Mouse (Mus musculus) NIH3T3 (cell line): ENCODE results near the gene Gps2.
"Not testable (repeated sequence)": the region's sequence is repeated elsewhere in the genome, so short reads cannot be mapped to it uniquely, and the experiment has no call there.

ENCODE experiments used
- DNase-seq: peaks from one replicate; pipeline ENCODE4 v3.0.0-alpha.2; 2012; ENCODE audit warnings: low read depth

The Gps2 gene

GRCm38 (mm10) chr11:69916652-69917378 is 3.1 kb downstream of the Gps2 start:
- not testable (repeated sequence) for DNase-seq

DNA sequence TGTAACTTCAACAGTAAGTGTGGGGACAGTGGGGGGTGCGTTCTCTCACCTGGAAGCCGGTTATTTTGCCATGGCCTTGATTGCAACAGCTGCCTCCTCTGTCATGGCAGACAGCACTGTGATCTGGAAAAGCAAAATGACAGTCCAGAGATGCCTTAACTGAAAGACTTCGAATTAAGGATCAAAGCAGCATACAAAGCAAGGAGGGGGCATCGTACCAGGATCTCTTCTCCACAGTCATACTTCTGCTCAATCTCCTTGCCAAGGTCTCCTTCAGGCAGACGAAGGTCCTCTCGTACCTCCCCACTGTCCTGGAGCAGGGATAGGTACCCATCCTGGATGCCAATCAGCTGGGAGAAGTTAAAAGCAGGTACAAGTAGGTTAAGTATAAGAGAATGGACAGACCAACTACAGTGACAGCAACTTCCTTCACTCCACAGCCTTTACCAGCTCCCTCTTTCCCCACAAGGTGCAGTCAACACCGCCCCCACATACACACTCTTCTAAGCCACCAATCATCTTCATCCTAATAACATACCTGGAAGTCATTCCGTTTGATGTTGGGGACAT is 3.8 kb downstream of the Gps2 start:
- no peak for DNase-seq

DNA sequence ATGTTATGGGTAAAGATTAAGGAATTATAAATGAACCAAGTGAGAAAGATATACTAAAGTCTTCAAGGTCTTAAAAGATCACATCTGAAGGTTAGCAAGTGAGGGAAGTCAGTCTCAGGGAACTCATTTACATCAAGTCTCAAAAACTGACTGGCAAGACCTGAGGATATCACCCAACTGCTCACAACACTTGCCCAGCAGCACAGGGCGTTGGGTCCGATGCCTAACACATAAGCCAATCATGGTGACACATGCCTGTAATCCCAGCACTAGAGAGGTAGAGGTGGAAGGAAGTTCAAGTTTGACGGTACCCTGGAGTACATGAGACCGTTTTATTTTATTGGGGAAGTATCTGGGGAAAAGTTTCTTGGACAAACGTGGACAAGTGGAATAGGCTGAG is 4.4 kb downstream of the Gps2 start:
- no peak for DNase-seq

- DNase-seq: no peak
These were observed 5.4 kb downstream of the Gps2 start for GRCm38 (mm10) chr11:69919053-69919452.

DNA sequence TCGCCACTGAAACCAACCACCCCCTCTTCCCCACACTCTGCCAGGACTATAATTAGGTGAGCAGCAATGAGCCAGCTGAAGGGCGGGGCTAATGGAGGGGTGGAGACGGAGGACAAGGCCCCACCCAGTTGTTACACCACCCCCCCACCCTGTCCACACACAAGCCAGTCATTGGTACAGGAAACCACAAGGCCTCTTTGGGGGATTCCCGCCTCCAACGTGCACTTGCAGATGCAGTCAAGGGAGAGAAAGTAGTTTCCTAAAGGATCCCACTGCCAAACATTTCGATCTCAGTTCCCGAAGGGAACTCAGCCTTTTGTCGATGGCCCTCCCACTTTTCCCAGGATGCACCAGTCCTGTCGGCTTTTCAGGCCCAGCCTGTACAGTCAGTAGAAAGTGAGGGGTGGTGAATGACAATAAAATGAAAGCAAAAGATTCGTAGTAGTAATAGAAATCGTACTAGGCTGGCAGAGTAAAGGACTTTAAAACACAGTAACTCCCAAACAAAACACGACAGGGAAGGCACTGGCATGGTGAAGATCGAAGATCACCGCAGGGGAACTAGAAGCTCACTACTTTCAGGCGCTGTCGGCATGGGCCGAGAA is 6.1 kb downstream of the Gps2 start:
- DNase-seq: peak; percentile 95

DNA sequence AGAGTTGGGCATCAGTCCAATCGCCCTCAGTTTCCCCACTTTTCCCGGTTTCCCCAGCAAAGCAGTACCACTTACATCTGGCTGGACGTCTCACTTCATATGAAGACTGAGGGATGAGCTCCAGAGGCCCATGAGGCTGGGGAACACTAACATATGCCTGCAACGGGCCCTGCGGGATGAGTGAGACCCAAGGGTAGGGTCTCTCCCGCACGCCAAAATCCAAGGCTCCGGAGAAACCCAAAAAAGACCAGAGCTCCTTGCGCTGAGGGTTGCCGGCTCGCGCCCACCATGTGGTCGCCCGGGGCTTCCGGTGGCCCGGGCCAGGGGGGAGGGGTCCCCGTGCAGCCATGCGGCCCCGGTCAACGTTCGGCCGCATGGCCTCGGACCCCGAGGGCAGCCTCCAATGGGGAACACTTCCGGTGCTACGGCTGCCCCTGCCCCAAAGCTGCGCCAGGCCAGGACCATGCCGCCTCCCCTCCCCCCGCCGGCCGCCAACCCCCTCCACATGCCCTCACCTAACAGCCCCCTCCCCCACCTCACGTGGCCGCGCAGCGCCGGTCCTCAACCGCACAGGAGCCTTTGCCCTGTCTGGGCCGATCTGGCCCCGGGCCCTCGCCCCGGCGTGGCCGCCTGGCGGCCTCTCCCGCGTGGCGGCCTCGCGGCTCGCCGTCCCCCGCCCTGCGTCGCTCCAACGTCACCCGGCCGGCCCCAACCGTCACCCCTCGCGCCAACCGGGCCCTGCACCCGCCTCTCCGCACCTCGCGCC is 6.8 kb downstream of the Gps2 start:
- DNase-seq: peak; percentile 54

DNA sequence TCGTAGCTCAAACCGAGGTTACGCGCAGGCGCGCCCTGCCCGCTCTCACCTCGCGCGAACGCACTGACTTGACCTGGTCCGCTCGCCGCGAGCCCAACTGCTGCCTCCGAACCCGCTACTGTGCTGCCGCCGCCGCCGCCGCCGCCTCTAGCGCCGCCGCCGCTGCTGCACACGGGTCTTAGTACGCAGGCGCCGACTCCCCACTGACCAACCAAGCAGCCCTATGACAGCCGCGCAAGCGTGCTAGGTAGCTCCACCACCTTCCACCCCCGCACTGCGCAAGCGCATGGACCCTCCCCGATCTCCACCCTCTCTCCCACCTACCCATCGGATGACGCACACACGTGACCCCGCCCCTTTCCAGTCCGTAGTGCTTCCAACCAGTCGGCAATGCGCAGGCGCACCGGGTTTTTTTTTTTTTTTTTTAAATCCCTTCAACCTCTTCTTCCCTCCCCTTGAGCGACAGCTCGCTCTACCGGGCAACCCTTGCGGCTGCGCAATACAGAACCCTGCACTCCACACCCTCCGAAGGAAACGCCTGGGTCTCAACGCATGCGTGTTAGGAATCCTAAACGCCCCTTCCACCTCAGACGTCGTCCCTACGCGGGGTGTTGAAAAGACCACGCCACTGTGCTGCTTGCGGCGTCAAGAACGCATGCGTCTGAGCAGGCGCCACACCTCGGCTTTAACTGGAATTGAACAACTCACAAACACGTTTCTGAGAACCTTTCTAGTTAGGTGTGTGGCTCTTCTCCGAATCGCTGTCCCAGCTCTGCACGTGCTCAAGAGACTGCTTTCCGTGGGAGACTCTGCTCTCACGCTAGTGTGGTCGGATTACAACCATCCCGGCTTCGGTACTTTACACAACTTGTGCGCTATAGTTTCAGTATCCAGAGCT is 7.7 kb downstream of the Gps2 start, which contains the start of gene Eif5a:
Gene Eif5a, minus strand, starts transcription at position 845 of the 898 bp plus-strand sequence.
- peak; percentile 100 for DNase-seq

- DNase-seq: peak; percentile 44
These were observed 8.5 kb downstream of the Gps2 start for GRCm38 (mm10) chr11:69922012-69922756.

GRCm38 (mm10) chr11:69922796-69923195 is 9.1 kb downstream of the Gps2 start:
- DNase-seq: peak; percentile 18

GRCm38 (mm10) chr11:69927501-69927900 is 13.8 kb downstream of the Gps2 start:
- no peak for DNase-seq

GRCm38 (mm10) chr11:69929712-69930111 is 16.0 kb downstream of the Gps2 start:
- DNase-seq: no peak

DNA sequence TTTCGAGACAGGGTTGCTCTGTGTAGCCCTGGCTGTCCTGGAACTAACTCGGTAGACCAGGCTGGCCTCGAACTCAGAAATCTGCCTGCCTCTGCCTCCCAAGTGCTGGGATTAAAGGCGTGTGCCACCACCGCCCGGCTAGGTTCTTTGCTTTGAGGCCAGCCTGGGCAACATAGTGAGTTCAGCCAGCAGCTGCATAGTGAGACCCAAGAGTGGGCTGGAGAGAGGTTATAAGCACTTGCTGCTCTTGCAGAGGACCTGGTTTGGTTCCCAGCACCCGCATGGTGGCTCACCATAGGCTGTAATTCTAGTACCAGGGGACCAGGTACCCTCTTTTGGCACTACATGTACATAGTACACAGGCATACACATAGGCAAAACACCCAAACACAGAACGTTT is 16.5 kb downstream of the Gps2 start:
- DNase-seq: not testable (repeated sequence)

GRCm38 (mm10) chr11:69930967-69931537 is 17.4 kb downstream of the Gps2 start:
- no peak for DNase-seq

DNA sequence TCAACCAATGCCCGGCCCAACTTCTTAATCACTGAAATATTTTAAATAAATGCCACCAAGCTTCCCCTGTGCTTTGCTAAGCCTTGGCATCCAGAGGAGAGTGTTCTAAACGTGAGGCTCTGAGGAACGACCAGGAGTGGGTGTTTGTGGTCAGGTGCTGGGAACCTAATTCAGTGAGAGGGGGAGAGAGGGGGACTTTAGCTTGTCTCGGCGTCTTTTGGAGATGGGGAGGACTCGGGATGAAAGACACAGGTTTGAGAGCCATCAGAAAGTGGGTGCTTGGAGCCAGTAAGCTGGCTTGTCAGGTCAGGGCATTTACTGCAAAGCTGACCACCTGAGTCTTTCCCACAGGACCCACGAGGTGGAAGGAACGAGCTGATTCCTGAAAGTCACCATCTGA is 18.1 kb downstream of the Gps2 start:
- no peak for DNase-seq

DNA sequence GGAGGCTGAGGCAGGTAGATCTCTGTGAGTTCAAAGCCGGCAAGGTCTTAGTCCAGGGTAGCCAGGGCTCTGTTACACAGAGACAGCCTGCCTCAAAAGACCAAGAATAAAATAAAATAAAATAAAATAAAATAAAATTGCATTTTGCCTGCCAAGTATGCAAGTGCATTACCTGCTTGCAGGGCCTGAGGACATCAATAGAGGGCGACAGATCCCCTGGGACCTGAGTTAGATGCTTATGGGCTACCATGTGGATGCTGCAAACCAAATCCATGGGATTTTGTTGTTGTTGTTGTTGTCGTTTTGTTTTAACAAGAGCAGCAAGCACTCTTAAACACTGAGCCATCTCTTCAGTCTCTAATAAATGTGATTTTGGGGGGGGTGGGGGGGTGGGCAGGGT is 18.6 kb downstream of the Gps2 start:
- DNase-seq: no peak

GRCm38 (mm10) chr11:69933066-69933465 is 19.4 kb downstream of the Gps2 start:
- DNase-seq: no peak

DNA sequence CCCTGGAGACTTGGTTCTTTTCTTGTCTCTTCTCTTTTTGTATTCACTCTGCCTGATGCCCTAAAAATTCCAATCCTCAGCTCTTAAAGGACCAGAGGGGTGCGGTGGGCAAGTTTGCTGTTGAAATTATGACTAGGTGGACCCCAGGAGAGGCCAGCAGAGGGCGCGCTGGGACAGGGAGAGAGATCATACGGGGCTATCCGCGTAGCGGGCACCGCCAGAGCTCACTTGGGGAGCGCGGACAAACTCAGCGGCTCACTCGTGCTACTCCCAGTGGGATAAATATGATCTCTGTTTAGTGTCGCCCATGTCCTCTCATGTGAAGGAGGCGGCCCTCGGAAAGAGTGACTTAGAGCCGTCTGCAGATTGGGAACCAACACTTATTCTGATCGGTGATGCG is 20.5 kb downstream of the Gps2 start:
- DNase-seq: peak; percentile 95

- DNase-seq: no peak
These were observed 21.0 kb downstream of the Gps2 start for GRCm38 (mm10) chr11:69934681-69935080.

DNA sequence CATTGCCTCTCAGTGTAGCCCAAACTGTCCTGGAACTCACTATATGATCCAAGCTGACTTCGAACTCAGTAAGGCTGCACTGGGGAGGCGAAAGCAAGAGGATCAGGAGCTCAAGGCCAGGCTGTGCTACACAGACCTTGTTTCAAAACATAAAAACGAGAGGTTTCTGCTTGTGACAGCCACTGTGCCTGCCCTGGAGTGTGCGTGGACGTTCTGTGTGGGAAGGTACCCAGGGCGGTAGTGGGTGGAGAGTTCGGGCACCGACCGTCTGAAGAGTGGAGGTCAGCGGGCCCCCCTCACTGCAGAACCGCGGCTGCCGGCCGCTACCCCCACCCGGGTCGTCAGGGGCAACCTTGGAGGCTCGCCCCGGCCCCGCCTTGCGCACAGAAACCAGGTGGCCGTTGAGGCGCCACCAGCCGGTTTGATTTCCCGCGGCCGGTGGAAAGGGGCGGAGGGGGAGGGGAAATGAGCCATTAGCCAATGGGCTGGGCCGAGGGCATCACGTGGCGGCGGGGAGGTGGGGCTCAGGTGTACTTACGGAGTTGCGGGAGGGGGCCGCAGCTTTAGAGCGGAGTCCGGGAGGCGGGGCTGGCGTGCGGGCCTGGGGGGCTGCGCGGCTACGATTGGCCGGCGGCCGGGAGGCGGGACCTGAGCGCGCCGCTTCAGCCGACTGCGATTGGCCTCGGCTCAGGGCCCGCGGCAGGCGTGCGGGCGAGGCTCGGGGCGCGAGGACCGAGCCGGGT is 21.6 kb downstream of the Gps2 start, which contains the start of gene Ybx2:
Gene Ybx2, plus strand, starts transcription at position 660 of the 743 bp plus-strand sequence.
- no peak for DNase-seq

- no peak for DNase-seq
These were observed 22.5 kb downstream of the Gps2 start for GRCm38 (mm10) chr11:69936156-69936555.
